Mouse (Mus musculus) megakaryocyte progenitor cell, adult 5-6 weeks (primary cell): ENCODE results near the gene Pax5. TPM values are rescaled to one million over a fixed set of nuclear protein-coding genes. Genes with fewer than 3 reads are reported as not detected.
A peak's percentile ranks its signal among the peaks of the same experiment; 100 is the strongest.

Experiments used
- ATAC-seq: replicated peaks from 2 replicates; pipeline ENCODE4 v1.8.0; 2016; ENCODE audit warnings: mild to moderate bottlenecking, moderate TSS enrichment, inconsistent platforms; ENCODE audit not compliant: poor library complexity
- total RNA-seq, 2 experiments: library from RNA; stranded (forward) in 1 of 2; stranded (reverse) in 1 of 2; fragments of 157-497, 149-512 nt in 1 of 2; fragments of 200-1000 nt in 1 of 2; gene quantifications; 2 replicates each; pipeline versions ENCODE4 v1.2.3 to v1.2.4; 2015 to 2017

Pax5 gene
- total RNA-seq, 2 experiments from 2014 or later, result not detected

GRCm38 (mm10) chr4:44706865-44707264 is 3.4 kb downstream of the Pax5 start:
- ATAC-seq, result no peak

GRCm38 (mm10) chr4:44705967-44706366 is 4.3 kb downstream of the Pax5 start:
- no peak for ATAC-seq

- no peak for ATAC-seq
Observed at GRCm38 (mm10) chr4:44705151-44705550, 5.1 kb downstream of the Pax5 start.

GRCm38 (mm10) chr4:44704369-44704745 is 5.9 kb downstream of the Pax5 start:
- peak; percentile 98 for ATAC-seq

- no peak for ATAC-seq
Observed at GRCm38 (mm10) chr4:44703686-44704368, 6.5 kb downstream of the Pax5 start.

- ATAC-seq, result no peak
Observed at GRCm38 (mm10) chr4:44702891-44703685, 7.2 kb downstream of the Pax5 start.

GRCm38 (mm10) chr4:44702011-44702527 is 8.2 kb downstream of the Pax5 start:
- ATAC-seq, result no peak

- no peak for ATAC-seq
Observed at GRCm38 (mm10) chr4:44701513-44701912, 8.8 kb downstream of the Pax5 start.

GRCm38 (mm10) chr4:44696676-44697075 is 13.6 kb downstream of the Pax5 start:
- ATAC-seq, result no peak

GRCm38 (mm10) chr4:44694369-44694768 is 15.9 kb downstream of the Pax5 start:
- no peak for ATAC-seq

- ATAC-seq, result no peak
Observed at GRCm38 (mm10) chr4:44685582-44685981, 24.7 kb downstream of the Pax5 start.

- ATAC-seq, result no peak
Observed at GRCm38 (mm10) chr4:44680242-44680897, 29.9 kb downstream of the Pax5 start.

- ATAC-seq, result no peak
Observed at GRCm38 (mm10) chr4:44678641-44679040, 31.6 kb downstream of the Pax5 start.

GRCm38 (mm10) chr4:44678026-44678425 is 32.3 kb downstream of the Pax5 start:
- no peak for ATAC-seq

- no peak for ATAC-seq
Observed at GRCm38 (mm10) chr4:44674973-44675372, 35.3 kb downstream of the Pax5 start.

- ATAC-seq, result no peak
Observed at GRCm38 (mm10) chr4:44673726-44674125, 36.6 kb downstream of the Pax5 start.

GRCm38 (mm10) chr4:44672216-44672937 is 37.9 kb downstream of the Pax5 start:
- 0 out of 2 replicates have a peak, but pooled peaks have one; percentile 34 for ATAC-seq

GRCm38 (mm10) chr4:44671486-44671885 is 38.8 kb downstream of the Pax5 start:
- no peak for ATAC-seq

GRCm38 (mm10) chr4:44671035-44671434 is 39.3 kb downstream of the Pax5 start:
- peak; percentile 55; the same call in 1 of the 2 replicates for ATAC-seq

GRCm38 (mm10) chr4:44670380-44670779 is 39.9 kb downstream of the Pax5 start:
- no peak for ATAC-seq
